Mouse (Mus musculus): ENCODE results near the gene Crybg3. TPM values are rescaled to one million over a fixed set of nuclear protein-coding genes. Genes with fewer than 3 reads are reported as not detected.

Crybg3 gene
- polyA plus RNA-seq, 1 experiment from 2014 or later: 1.8 TPM

- Histone ChIP-seq H3K4me1 (no peaks in the 10 kb centered on the region), H3K9ac (replicated peaks) (no peak overlapping the region), H3K4me2 (no peak overlapping the region), H3K27me3 (replicated peaks) (no peaks in the 10 kb centered on the region), H3K36me3 (no peaks in the 10 kb centered on the region), H3K27ac (replicated peaks) (no peak overlapping the region), H3K4me3 (replicated peaks) (no peak overlapping the region), H3K9me3 (replicated peaks) (no peaks in the 10 kb centered on the region)
- no peak for ATAC-seq (ENCODE audit: low FRiP score)
- WGBS: 86% methylated on average over 12 of the region's 12 CpGs
These were observed 47.2 kb downstream of the Crybg3 start for GRCm38 (mm10) chr16:59553490-59554161.

GRCm38 (mm10) chr16:59551507-59551906, 49.3 kb downstream of the Crybg3 start:
- H3K9ac ChIP-seq (replicated peaks): no peak overlapping the region
- H3K9me3 ChIP-seq (replicated peaks): no peaks in the 10 kb centered on the region
- H3K27me3 ChIP-seq (replicated peaks): no peaks in the 10 kb centered on the region
- H3K36me3 ChIP-seq: no peaks in the 10 kb centered on the region
- ATAC-seq (ENCODE audit: low FRiP score): no peak
- no peak overlapping the region for H3K4me3 ChIP-seq (replicated peaks)
- H3K27ac ChIP-seq (replicated peaks): no peak overlapping the region
- H3K4me2 ChIP-seq: no peak overlapping the region
- H3K4me1 ChIP-seq: peaks cover 16% of the 10 kb centered on the region
- 89% methylated on average over 5 of the region's 5 CpGs for WGBS

- no peaks in the 10 kb centered on the region for H3K9me3 ChIP-seq (replicated peaks)
- no peak overlapping the region for H3K4me2 ChIP-seq
- no peaks in the 10 kb centered on the region for H3K36me3 ChIP-seq
- H3K4me3 ChIP-seq (replicated peaks): no peak overlapping the region
- no peak overlapping the region for H3K9ac ChIP-seq (replicated peaks)
- no peak overlapping the region for H3K27ac ChIP-seq (replicated peaks)
- H3K4me1 ChIP-seq: peaks cover 16% of the 10 kb centered on the region
- 86% methylated on average over 15 of the region's 15 CpGs for WGBS
- H3K27me3 ChIP-seq (replicated peaks): no peaks in the 10 kb centered on the region
- 0 out of 2 replicates have a peak, but pooled peaks have one; percentile 65 for ATAC-seq (ENCODE audit: low FRiP score)
These were observed 51.1 kb downstream of the Crybg3 start for GRCm38 (mm10) chr16:59549631-59550030.

GRCm38 (mm10) chr16:59548582-59548947, 52.2 kb downstream of the Crybg3 start:
- Histone ChIP-seq H3K27ac (replicated peaks) (0 out of 2 replicates have a peak overlapping the region, but pooled peaks have one; percentile 3), H3K4me3 (replicated peaks) (no peak overlapping the region), H3K27me3 (replicated peaks) (no peaks in the 10 kb centered on the region), H3K9me3 (replicated peaks) (no peaks in the 10 kb centered on the region), H3K36me3 (no peaks in the 10 kb centered on the region), H3K4me1 (peaks cover 16% of the 10 kb centered on the region), H3K9ac (replicated peaks) (no peak overlapping the region), H3K4me2 (no peak overlapping the region)
- WGBS: 88% methylated on average over 4 of the region's 4 CpGs
- 0 out of 2 replicates have a peak, but pooled peaks have one; percentile 23 for ATAC-seq (ENCODE audit: low FRiP score)

GRCm38 (mm10) chr16:59547887-59548581, 52.7 kb downstream of the Crybg3 start:
- Histone ChIP-seq H3K9ac (replicated peaks) (no peak overlapping the region), H3K9me3 (replicated peaks) (no peaks in the 10 kb centered on the region), H3K4me2 (no peak overlapping the region), H3K36me3 (no peaks in the 10 kb centered on the region), H3K4me1 (peaks cover 16% of the 10 kb centered on the region), H3K27me3 (replicated peaks) (no peaks in the 10 kb centered on the region), H3K4me3 (replicated peaks) (no peak overlapping the region), H3K27ac (replicated peaks) (0 out of 2 replicates have a peak overlapping the region, but pooled peaks have one; percentile 3)
- WGBS: 67% methylated on average over 14 of the region's 14 CpGs
- ATAC-seq (ENCODE audit: low FRiP score): peak; percentile 64

- H3K4me2 ChIP-seq: no peak overlapping the region
- peaks cover 16% of the 10 kb centered on the region for H3K4me1 ChIP-seq
- 0 out of 2 replicates have a peak overlapping the region, but pooled peaks have one; percentile 3 for H3K27ac ChIP-seq (replicated peaks)
- 0 out of 2 replicates have a peak, but pooled peaks have one; percentile 36 for ATAC-seq (ENCODE audit: low FRiP score)
- H3K36me3 ChIP-seq: no peaks in the 10 kb centered on the region
- H3K4me3 ChIP-seq (replicated peaks): no peak overlapping the region
- 25% methylated on average over 4 of the region's 4 CpGs for WGBS
- no peaks in the 10 kb centered on the region for H3K27me3 ChIP-seq (replicated peaks)
- H3K9ac ChIP-seq (replicated peaks): no peak overlapping the region
- no peaks in the 10 kb centered on the region for H3K9me3 ChIP-seq (replicated peaks)
These were observed 53.3 kb downstream of the Crybg3 start for GRCm38 (mm10) chr16:59547466-59547865.

GRCm38 (mm10) chr16:59545360-59545759, 55.4 kb downstream of the Crybg3 start:
- ATAC-seq (ENCODE audit: low FRiP score): no peak
- H3K4me1 ChIP-seq: peaks cover 16% of the 10 kb centered on the region
- no peaks in the 10 kb centered on the region for H3K27me3 ChIP-seq (replicated peaks)
- 84% methylated on average over 2 of the region's 2 CpGs for WGBS
- no peaks in the 10 kb centered on the region for H3K36me3 ChIP-seq
- H3K4me3 ChIP-seq (replicated peaks): no peak overlapping the region
- no peak overlapping the region for H3K9ac ChIP-seq (replicated peaks)
- H3K9me3 ChIP-seq (replicated peaks): no peaks in the 10 kb centered on the region
- H3K27ac ChIP-seq (replicated peaks): no peak overlapping the region
- H3K4me2 ChIP-seq: no peak overlapping the region

GRCm38 (mm10) chr16:59541382-59541781, 59.4 kb downstream of the Crybg3 start:
- no peak for ATAC-seq (ENCODE audit: low FRiP score)

GRCm38 (mm10) chr16:59540944-59541343, 59.8 kb downstream of the Crybg3 start:
- Histone ChIP-seq H3K36me3 (no peaks in the 10 kb centered on the region), H3K4me2 (no peak overlapping the region), H3K27me3 (replicated peaks) (no peaks in the 10 kb centered on the region), H3K27ac (replicated peaks) (no peak overlapping the region), H3K9ac (replicated peaks) (no peak overlapping the region), H3K4me1 (no peaks in the 10 kb centered on the region), H3K4me3 (replicated peaks) (no peak overlapping the region), H3K9me3 (replicated peaks) (no peaks in the 10 kb centered on the region)
- 90% methylated on average over 3 of the region's 3 CpGs for WGBS
- no peak for ATAC-seq (ENCODE audit: low FRiP score)

More at GRCm38 (mm10) chr16:59541382-59541781, 59.4 kb downstream of the Crybg3 start:
- Histone ChIP-seq H3K27me3 (replicated peaks) (no peaks in the 10 kb centered on the region), H3K4me3 (replicated peaks) (no peak overlapping the region), H3K9me3 (replicated peaks) (no peaks in the 10 kb centered on the region), H3K4me2 (no peak overlapping the region), H3K27ac (replicated peaks) (no peak overlapping the region), H3K4me1 (no peaks in the 10 kb centered on the region), H3K36me3 (no peaks in the 10 kb centered on the region), H3K9ac (replicated peaks) (no peak overlapping the region)
- WGBS: 88% methylated on average over 4 of the region's 4 CpGs

- no peaks in the 10 kb centered on the region for H3K27me3 ChIP-seq (replicated peaks)
- H3K4me2 ChIP-seq: no peak overlapping the region
- no peaks in the 10 kb centered on the region for H3K4me1 ChIP-seq
- 89% methylated on average over 5 of the region's 5 CpGs for WGBS
- H3K9ac ChIP-seq (replicated peaks): no peak overlapping the region
- ATAC-seq (ENCODE audit: low FRiP score): no peak
- no peaks in the 10 kb centered on the region for H3K9me3 ChIP-seq (replicated peaks)
- no peaks in the 10 kb centered on the region for H3K36me3 ChIP-seq
- H3K4me3 ChIP-seq (replicated peaks): no peak overlapping the region
- H3K27ac ChIP-seq (replicated peaks): no peak overlapping the region
These were observed 65.1 kb downstream of the Crybg3 start for GRCm38 (mm10) chr16:59535673-59536072.

GRCm38 (mm10) chr16:59534349-59534748, 66.4 kb downstream of the Crybg3 start:
- Histone ChIP-seq H3K4me2 (no peak overlapping the region), H3K36me3 (no peaks in the 10 kb centered on the region), H3K9me3 (replicated peaks) (no peaks in the 10 kb centered on the region), H3K27ac (replicated peaks) (no peak overlapping the region), H3K27me3 (replicated peaks) (no peaks in the 10 kb centered on the region), H3K4me3 (replicated peaks) (no peak overlapping the region), H3K9ac (replicated peaks) (no peak overlapping the region), H3K4me1 (no peaks in the 10 kb centered on the region)
- WGBS: 88% methylated on average over 11 of the region's 11 CpGs
- ATAC-seq (ENCODE audit: low FRiP score): no peak

GRCm38 (mm10) chr16:59532561-59532960, 68.2 kb downstream of the Crybg3 start:
- no peak for ATAC-seq (ENCODE audit: low FRiP score)
- Histone ChIP-seq H3K27ac (replicated peaks) (no peak overlapping the region), H3K9ac (replicated peaks) (no peak overlapping the region), H3K27me3 (replicated peaks) (no peaks in the 10 kb centered on the region), H3K36me3 (no peaks in the 10 kb centered on the region), H3K4me3 (replicated peaks) (no peak overlapping the region), H3K4me2 (no peak overlapping the region), H3K9me3 (replicated peaks) (no peaks in the 10 kb centered on the region), H3K4me1 (no peaks in the 10 kb centered on the region)
- WGBS: 57% methylated on average over 3 of the region's 3 CpGs

Data from neural tube, embryonic 15.5 days (tissue).